Mouse (Mus musculus) regulatory T cell (primary cell): ENCODE results near the gene Cdkal1.

Experiments
- in situ Hi-C: fragments of 300-600 bp; cut with MboI, MseI; formaldehyde crosslinking; loops from one replicate; pipeline ENCODE4 v1.15.1; 2025; ENCODE audit warnings: high pct_unique_total_duplicates

Cdkal1 gene

DNA sequence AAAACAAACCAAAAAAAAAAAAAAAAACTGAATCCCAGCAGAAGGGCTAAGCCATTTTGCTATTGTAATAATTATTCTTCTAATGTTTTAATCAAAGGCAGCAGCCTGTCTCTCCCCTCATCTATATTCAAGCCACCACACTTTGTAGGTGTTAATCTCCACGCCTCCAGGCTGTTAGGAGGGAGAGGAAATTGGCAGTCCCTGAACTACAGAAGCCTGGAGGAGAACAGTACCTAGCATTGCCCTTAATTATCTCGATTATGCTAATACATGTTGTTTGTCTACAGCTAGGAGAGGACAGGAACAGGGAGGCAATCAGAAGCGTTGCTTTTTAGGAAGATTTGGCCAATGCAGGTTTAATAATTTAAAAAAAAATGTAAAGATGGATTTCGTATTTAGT, 659.8 kb downstream of the Cdkal1 start:
- in situ Hi-C loops, result no loop called here

DNA sequence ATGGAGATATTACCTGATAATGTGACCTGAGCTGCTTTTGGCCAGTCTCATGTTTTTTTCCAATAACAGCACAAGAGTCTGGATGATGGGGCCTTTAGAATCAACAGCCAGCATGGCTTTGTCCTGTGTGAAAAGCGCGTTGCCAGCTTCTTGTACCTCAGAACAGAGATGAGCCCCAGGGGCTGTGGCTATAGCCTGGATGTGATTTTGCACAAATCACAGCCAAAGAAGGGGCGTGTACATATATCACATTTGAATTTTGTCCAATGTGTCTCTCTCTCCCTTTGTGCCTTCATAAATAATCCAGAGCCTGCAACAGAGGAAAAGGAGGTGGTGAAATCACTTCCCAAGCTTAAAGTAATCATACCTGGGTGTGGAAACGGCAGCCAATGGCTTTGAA, 660.5 kb downstream of the Cdkal1 start:
- in situ Hi-C loops, result no loop called here

- in situ Hi-C loops, result no loop called here
Observed at GRCm38 (mm10) chr13:29192697-29193096, 662.8 kb downstream of the Cdkal1 start.

DNA sequence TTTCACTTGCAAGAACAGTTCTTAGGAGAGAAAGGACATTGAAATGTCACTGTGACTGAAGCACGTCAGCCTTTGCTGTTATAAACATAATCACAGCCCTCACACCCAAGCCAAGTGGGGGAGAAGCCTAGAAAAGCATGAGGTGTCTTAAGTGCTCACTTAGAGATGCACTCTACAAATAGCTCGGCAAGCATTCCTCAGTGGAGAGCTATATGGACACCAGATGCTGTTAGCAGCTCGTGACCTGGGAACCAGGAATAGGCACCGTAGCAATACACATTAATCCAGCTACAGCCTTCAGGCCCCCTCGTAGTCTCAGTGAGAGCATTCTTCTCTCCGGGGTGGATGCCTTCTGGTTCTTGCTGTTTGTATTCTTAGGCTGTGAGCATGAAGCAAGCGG, 664.9 kb downstream of the Cdkal1 start:
- in situ Hi-C loops, result no loop called here

DNA sequence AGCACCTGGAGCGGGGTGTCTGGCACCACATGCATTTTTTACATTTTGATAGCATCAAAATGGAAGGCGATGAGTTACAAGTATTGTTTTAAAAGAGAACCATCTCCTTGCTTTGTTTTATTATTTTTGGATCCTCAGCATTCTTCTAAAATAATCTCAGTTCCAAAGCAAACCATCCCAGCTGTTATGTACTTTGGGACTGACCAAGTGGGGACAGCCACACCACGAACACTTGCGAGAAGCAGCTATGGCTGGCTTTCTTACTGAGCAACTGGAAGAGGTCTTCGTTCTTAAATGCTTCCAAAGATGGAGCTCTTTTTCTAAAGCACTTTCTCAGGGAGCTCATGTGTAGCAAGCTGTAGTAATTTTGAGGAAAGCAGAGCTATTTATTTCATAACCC, 668.7 kb downstream of the Cdkal1 start:
- in situ Hi-C loops, result no loop called here

- in situ Hi-C loops, result no loop called here
Observed at GRCm38 (mm10) chr13:29185545-29185944, 669.9 kb downstream of the Cdkal1 start.

- in situ Hi-C loops, result no loop called here
Observed at GRCm38 (mm10) chr13:29184545-29184944, 670.9 kb downstream of the Cdkal1 start.

DNA sequence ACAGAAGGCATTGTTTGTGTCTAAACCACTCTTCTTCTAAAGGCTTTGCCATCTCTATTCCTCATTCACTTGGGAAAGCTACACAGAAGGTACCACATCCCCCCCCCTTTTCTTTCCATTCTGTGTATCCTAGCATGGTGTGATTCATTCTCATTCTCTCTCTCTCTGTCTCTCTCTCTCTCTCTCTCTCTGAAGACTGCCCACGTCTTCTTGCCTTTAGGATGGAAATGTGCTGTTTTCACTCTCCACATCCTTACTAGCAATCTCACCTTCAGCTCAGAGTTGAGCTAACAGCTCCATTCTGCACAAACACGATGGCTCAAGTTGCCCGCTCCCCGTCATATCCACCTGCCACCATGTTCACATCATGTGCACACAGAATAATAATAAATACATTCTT, 675.6 kb downstream of the Cdkal1 start:
- in situ Hi-C loops, result no loop called here

GRCm38 (mm10) chr13:29179260-29179659, 676.2 kb downstream of the Cdkal1 start:
- in situ Hi-C loops, result no loop called here

DNA sequence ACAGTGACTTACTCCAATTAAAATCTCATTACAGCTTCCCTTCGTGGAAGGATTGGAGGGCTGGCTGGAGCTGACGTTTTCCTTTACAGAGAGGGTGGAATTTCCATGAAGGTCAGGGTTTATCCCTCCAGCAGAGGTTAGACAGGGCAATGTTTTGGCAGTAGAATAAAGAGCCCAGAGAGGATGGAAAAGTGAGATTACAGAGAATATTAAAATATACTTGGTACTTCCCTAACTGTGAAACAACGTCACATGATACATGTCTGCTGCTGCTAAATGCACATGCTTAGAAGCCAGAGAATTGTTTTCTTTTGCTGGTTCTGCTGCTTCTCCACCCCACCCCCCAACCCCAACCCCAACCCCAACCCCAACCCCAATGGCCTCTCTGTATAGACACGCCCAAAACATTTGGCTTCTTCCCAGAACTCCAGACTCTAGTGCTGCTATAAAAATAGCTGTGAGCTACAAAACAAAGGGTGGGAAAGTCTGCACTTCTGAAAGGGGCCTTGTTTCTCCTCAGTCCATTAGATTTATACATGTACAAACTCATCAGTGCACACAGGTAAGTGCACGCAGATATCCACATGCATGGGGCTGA, 677.5 kb downstream of the Cdkal1 start:
- in situ Hi-C loops, result no loop called here

GRCm38 (mm10) chr13:29169356-29169755, 686.1 kb downstream of the Cdkal1 start:
- in situ Hi-C loops, result no loop called here

- in situ Hi-C loops, result no loop called here
Observed at GRCm38 (mm10) chr13:29164845-29165524, 690.5 kb downstream of the Cdkal1 start.

GRCm38 (mm10) chr13:29162867-29163514, 692.5 kb downstream of the Cdkal1 start:
- in situ Hi-C loops, result no loop called here

- in situ Hi-C loops, result no loop called here
Observed at GRCm38 (mm10) chr13:29162444-29162843, 693.0 kb downstream of the Cdkal1 start.

GRCm38 (mm10) chr13:29161436-29161835, 694.0 kb downstream of the Cdkal1 start:
- in situ Hi-C loops, result no loop called here

DNA sequence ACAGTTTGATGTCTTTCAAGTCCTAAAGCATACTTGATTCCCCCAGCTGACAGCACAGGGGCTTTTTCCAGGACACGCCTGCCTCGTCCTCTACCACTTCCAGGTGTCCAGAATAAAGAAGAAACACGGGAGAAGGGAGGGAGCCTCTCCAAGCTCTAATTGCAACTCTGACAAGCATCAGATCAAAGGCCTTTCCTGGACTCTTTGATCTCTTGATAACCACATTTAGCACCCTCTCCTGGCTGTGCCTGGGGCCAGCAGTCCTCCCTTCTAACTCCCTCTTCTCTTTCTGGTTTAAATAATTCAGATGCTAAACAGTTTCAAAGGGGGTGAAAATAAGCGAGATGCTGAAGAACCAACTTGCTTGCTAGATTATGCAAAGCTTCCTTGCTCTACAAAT, 698.8 kb downstream of the Cdkal1 start:
- in situ Hi-C loops, result no loop called here

DNA sequence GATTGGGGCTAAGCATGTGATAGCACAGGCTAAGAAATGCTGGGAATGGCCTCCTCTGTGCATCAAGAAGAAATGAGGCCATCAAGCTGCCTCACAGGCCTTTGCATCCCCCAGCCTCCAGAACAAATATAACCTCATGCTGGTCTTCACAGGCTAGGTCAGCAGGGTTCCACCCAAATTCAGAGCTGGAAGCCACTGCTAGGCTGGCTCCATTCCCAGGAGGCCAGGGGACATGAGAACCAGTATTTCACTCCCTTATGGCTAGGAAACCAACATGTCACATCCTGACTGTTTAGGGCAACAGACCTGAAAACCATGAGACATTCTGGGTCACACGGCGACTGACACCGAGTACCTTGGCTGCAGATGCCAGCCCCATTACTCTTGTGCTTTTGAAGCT, 700.2 kb downstream of the Cdkal1 start:
- in situ Hi-C loops, result no loop called here

DNA sequence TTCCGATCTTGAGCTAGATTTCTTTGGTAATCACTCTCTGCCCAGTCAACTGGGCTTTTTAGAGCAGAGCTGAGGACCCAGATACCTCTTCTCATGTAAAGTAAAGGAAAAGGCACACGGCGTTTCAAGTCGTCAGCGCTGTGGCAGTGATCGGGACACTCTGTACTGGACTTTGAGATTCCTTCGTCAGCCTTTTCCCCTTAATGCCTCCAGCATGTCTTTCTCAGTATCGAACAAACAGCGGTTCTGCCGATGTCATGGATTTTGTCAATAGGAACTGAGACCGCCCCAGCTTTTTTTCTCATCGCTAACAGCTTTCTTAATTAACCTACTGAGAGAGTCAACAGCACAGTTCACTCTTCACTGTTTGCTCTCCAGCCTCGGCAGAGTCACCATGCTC, 705.4 kb downstream of the Cdkal1 start:
- in situ Hi-C loops, result no loop called here

GRCm38 (mm10) chr13:29149404-29149803, 706.1 kb downstream of the Cdkal1 start:
- in situ Hi-C loops, result no loop called here

- in situ Hi-C loops, result no loop called here
Observed at GRCm38 (mm10) chr13:29148616-29149015, 706.9 kb downstream of the Cdkal1 start.
